Mouse (Mus musculus) erythroblast, embryonic 14.5 days (primary cell): ENCODE results near the gene Dgat2.

Source experiments
- GATA1 ChIP-seq: IDR thresholded peaks from 2 replicates; pipeline ENCODE4 v1.6.1; 2012; ENCODE audit warnings: low read length, inconsistent platforms, mixed read lengths
- TAL1 ChIP-seq: IDR thresholded peaks from 3 replicates; pipeline ENCODE4 v1.6.1; 2012; ENCODE audit warnings: low read length, inconsistent platforms, mixed read lengths

GRCm38 (mm10) chr7:99175666-99176065 is 6.9 kb downstream of the Dgat2 start:
- TF ChIP-seq TAL1 (no peak), GATA1 (no peak)
